Mouse (Mus musculus) lung, embryonic 14.5 days (tissue): ENCODE measurements at regions not wholly inside any gene's neighbourhood (a gene's known extent, or its start where the extent isn't known, plus 50 kb on each side); places are given as distances from the start of the nearest gene placed in this dataset.
A peak's percentile ranks its signal among the peaks of the same experiment; 100 is the strongest.
"Not testable (repeated sequence)": the region's sequence is repeated elsewhere in the genome, so short reads cannot be mapped to it uniquely, and the experiment has no call there.

ENCODE experiments used
- ATAC-seq: fragments of 200-750 bp; cut with Nextera tagmentation; 2 replicates; pipeline ENCODE4 v1.8.0; 2017; ENCODE audit warnings: mild to moderate bottlenecking, moderate TSS enrichment, moderate library complexity; ENCODE audit not compliant: insufficient read depth
- DNase-seq: peaks from one replicate; pipeline ENCODE4 v3.0.0-alpha.2; 2015
- H3K27ac ChIP-seq: fragments of 300-500 bp; sonication (generic); 2 replicates; pipeline ENCODE4 v1.5.1; 2014; ENCODE audit warnings: low read depth, mild to moderate bottlenecking, moderate library complexity
- H3K27me3 ChIP-seq: fragments of 300-500 bp; sonication (generic); 2 replicates; pipeline ENCODE4 v1.6.1; 2014; ENCODE audit warnings: low read length, control low read depth; ENCODE audit not compliant: insufficient read depth
- H3K36me3 ChIP-seq: fragments of 300-500 bp; sonication (generic); 2 replicates; pipeline ENCODE4 v1.6.1; 2014; ENCODE audit warnings: control low read depth; ENCODE audit not compliant: insufficient read depth
- H3K4me1 ChIP-seq: fragments of 300-500 bp; sonication (generic); 2 replicates; pipeline ENCODE4 v1.6.1; 2014; ENCODE audit warnings: antibody characterized with exemption, control low read depth; ENCODE audit not compliant: insufficient read depth
- H3K4me2 ChIP-seq: fragments of 300-500 bp; sonication (generic); 2 replicates; pipeline ENCODE4 v1.6.1; 2014; ENCODE audit warnings: mild to moderate bottlenecking
- H3K4me3 ChIP-seq: fragments of 300-500 bp; sonication (generic); 2 replicates; pipeline ENCODE4 v1.5.1; 2014; ENCODE audit warnings: low read depth, low read length
- H3K9ac ChIP-seq: fragments of 300-500 bp; sonication (generic); 2 replicates; pipeline ENCODE4 v1.6.1; 2014
- H3K9me3 ChIP-seq: fragments of 300-500 bp; sonication (generic); 2 replicates; pipeline ENCODE4 v1.6.1; 2016; ENCODE audit warnings: low read depth, low read length, control low read depth
- CTCF ChIP-seq: IDR thresholded peaks from 2 replicates; pipeline ENCODE4 v1.5.1; 2016; ENCODE audit warnings: antibody characterized with exemption, low read depth
- WGBS: fragments of 180-500 bp; shearing (Covaris S2); extraction: QIAGEN DNeasy Blood & Tissue Kit; methylation state at CpG from one replicate; pipeline ENCODE4 v1.1.7; 2014; 5-methylcytosine and 5-hydroxymethylcytosine counted together

DNA sequence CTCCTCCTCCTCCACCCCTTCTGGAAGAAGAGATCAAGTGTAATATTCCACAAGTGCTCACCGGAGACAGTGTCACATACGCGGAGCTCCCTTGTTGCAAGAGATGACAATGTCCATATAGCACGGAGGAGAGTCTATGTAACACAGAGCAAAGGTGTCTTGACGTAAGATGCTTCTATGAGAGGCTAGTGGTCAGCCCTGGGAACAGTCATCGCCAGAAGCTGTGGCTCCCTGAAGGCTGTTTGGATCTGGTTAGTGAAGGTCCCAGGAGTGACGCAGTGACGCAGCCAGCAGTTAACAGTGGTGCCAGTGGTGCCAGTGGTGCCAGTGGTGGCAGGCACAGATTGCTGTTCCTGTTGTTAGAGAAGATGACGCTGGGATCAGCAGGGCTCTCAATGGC, 66.9 kb downstream of the Twistnb start:
- no peaks in the 10 kb centered on the region for H3K9me3 ChIP-seq
- TF ChIP-seq CTCF, result no peak
- H3K9ac ChIP-seq, result no peak overlapping the region
- no peaks in the 10 kb centered on the region for H3K4me1 ChIP-seq
- 86% methylated on average over 9 of the region's 9 CpGs for WGBS
- no peaks in the 10 kb centered on the region for H3K36me3 ChIP-seq
- no peak overlapping the region for H3K27ac ChIP-seq
- ATAC-seq (no peak), DNase-seq (no peak)
- no peak overlapping the region for H3K4me2 ChIP-seq
- H3K27me3 ChIP-seq, result no peaks in the 10 kb centered on the region
- no peak overlapping the region for H3K4me3 ChIP-seq

DNA sequence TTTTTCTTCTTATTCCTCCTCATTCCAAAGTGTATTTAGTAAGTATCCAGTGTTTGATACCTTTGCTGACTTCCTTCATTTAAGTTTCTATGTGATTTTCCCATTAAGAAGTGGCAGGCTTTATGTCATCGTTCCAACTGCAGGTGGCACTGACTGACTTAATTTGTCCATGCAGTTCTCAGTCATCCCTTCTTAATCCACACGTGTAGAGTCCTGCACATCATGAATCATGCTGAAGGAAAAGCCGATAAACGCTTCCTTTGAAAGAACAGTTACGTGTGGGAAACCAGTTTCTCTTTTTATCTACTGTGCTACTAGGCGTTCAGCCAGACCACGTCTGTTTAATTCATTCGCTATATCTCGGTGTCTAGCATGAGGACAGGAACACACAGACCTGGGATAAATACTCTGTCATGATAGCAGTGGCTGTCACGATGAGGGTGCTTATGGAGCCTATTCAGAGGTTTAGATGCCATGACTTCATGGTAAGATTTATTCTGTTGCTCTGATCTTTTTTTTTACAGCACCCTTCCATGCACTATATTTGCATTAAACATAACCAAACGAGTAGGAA, 68.0 kb downstream of the Twistnb start:
- Histone ChIP-seq H3K36me3 (no peaks in the 10 kb centered on the region), H3K27ac (no peak overlapping the region), H3K9ac (no peak overlapping the region), H3K4me1 (no peaks in the 10 kb centered on the region), H3K4me2 (0 out of 2 replicates have a peak overlapping the region, but pooled peaks have one; percentile 0), H3K4me3 (no peak overlapping the region), H3K27me3 (no peaks in the 10 kb centered on the region), H3K9me3 (no peaks in the 10 kb centered on the region)
- 30% methylated on average over 11 of the region's 11 CpGs for WGBS
- no peak for ATAC-seq
- peak; percentile 20; the same call in 1 of the 2 replicates for TF ChIP-seq CTCF
- DNase-seq, result peak; percentile 34

DNA sequence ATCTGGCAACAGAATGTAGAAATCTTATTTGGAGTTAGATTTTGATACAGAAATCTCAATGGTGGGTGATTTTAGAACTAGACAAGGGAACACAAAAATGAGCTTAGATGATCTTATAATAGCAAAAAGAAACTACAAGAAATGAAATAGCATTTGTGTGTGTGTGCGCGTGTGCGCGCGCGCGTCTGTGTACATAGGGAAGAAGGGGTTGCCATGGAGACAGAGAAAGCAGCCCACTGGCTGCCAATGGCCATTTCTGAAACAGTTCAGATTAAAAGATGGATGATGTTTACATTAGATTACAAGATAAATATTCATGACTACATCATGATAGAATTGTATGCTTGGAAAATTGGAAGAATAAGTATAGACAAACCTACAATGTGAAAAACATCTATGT, 112.1 kb downstream of the Twistnb start:
- DNase-seq (no peak), ATAC-seq (no peak)
- WGBS, result over 99% methylated on average over 7 of the region's 7 CpGs

DNA sequence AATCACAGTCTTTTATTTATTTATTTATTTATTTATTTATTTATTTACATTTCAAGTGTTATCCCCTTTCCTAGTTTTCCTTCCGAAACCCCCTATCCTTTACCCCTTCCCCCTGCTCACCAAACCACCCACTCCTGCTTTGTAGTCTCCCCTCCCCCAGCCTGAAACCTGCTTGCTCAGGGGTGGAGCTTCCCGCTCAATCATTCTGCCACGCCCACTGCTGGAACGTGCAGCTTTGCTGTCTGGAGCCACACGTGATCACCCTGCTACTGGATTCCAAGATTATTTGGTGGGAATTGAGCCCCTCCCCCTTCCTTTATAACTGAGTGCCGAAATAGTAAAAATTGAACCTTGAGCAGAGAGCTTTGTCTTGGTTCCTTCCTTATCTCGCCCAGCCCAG, 122.2 kb downstream of the Twistnb start:
- not testable (repeated sequence) for ATAC-seq, H3K4me2 ChIP-seq, H3K27ac ChIP-seq, DNase-seq, H3K4me3 ChIP-seq, H3K9ac ChIP-seq, H3K27me3 ChIP-seq, H3K9me3 ChIP-seq, H3K36me3 ChIP-seq, H3K4me1 ChIP-seq
- WGBS, result 43% methylated on average over 7 of the region's 7 CpGs

More for the DNA sequence above, 112.1 kb downstream of the Twistnb start:
- TF ChIP-seq CTCF, result no peak
- H3K27me3 ChIP-seq, result no peaks in the 10 kb centered on the region
- no peak overlapping the region for H3K27ac ChIP-seq
- H3K36me3 ChIP-seq, result no peaks in the 10 kb centered on the region
- no peaks in the 10 kb centered on the region for H3K9me3 ChIP-seq
- H3K9ac ChIP-seq, result no peak overlapping the region
- no peak overlapping the region for H3K4me2 ChIP-seq
- no peak overlapping the region for H3K4me3 ChIP-seq
- no peaks in the 10 kb centered on the region for H3K4me1 ChIP-seq

DNA sequence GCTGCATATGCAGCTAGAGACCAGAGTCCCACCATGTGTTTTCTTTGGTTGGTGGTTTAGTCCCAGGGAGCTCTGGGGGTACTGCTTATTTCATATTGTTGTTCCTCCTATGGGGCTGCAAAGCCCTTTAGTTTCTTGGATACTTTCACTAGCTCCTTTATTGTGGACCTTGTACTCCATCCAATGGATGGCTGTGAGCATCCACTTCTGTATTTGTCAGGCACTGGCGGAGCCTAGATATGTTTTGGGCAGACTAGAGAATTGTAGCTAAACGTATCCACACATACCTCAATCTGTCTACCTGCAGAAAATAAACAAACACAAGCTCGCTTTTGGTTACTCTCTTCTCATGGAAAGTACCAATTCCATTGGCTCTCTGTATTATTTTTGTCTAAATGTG, 122.8 kb downstream of the Twistnb start:
- H3K4me3 ChIP-seq, result no peak overlapping the region
- TF ChIP-seq CTCF, result no peak
- no peaks in the 10 kb centered on the region for H3K36me3 ChIP-seq
- H3K27ac ChIP-seq, result no peak overlapping the region
- H3K4me1 ChIP-seq, result no peaks in the 10 kb centered on the region
- DNase-seq (no peak), ATAC-seq (no peak)
- H3K9me3 ChIP-seq, result no peaks in the 10 kb centered on the region
- 78% methylated on average over 3 of the region's 3 CpGs for WGBS
- H3K27me3 ChIP-seq, result no peaks in the 10 kb centered on the region
- no peak overlapping the region for H3K9ac ChIP-seq
- H3K4me2 ChIP-seq, result no peak overlapping the region

DNA sequence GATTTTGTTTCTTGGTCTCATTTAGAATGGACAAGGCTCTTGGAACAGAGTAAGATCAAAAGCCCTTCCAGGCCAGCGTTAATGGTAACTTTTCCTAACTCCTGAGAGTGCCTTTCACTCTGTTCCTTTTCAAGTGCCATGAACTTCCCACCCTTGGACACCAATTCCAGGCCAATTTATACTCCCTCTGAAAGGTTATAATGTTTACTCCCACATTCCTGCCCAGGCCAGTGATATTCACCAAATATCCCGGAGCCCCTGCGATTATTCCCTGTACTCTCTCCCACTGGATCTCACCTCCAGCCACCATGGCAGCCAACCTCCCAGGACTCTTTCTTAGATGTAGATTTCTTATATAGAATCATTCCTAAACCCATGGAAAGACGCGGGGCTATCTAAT, 123.2 kb downstream of the Twistnb start:
- H3K4me2 ChIP-seq, result no peak overlapping the region
- 83% methylated on average over 5 of the region's 5 CpGs for WGBS
- H3K27ac ChIP-seq, result no peak overlapping the region
- ATAC-seq (no peak), DNase-seq (no peak)
- no peaks in the 10 kb centered on the region for H3K36me3 ChIP-seq
- no peaks in the 10 kb centered on the region for H3K4me1 ChIP-seq
- H3K4me3 ChIP-seq, result no peak overlapping the region
- H3K9me3 ChIP-seq, result no peaks in the 10 kb centered on the region
- H3K27me3 ChIP-seq, result no peaks in the 10 kb centered on the region
- TF ChIP-seq CTCF, result no peak
- H3K9ac ChIP-seq, result no peak overlapping the region

DNA sequence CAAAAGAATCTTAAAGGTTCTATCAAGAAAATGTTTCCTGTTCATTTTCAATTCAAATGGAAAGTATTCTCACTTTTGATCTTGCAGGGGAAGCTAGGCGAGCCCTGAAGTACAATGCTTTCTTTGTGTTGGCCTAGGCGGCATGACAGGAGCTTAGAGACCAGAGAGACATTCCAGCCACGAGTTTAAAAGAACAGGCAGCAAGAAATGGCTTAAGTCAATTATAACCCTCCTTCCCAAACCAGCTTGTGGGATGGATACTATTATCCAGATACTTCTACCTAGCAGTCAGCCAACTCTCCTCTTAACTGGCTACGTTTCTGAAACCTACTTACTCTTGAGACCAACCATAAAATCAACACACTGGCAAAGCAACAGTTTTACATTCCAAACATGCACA, 124.3 kb downstream of the Twistnb start:
- ATAC-seq, result no peak
- no peak for TF ChIP-seq CTCF
- Histone ChIP-seq H3K27me3 (no peaks in the 10 kb centered on the region), H3K9me3 (no peaks in the 10 kb centered on the region), H3K4me2 (no peak overlapping the region), H3K4me3 (no peak overlapping the region), H3K9ac (no peak overlapping the region), H3K4me1 (no peaks in the 10 kb centered on the region), H3K36me3 (no peaks in the 10 kb centered on the region), H3K27ac (no peak overlapping the region)
- 41% methylated on average over 4 of the region's 4 CpGs for WGBS
- DNase-seq, result peak; percentile 12

DNA sequence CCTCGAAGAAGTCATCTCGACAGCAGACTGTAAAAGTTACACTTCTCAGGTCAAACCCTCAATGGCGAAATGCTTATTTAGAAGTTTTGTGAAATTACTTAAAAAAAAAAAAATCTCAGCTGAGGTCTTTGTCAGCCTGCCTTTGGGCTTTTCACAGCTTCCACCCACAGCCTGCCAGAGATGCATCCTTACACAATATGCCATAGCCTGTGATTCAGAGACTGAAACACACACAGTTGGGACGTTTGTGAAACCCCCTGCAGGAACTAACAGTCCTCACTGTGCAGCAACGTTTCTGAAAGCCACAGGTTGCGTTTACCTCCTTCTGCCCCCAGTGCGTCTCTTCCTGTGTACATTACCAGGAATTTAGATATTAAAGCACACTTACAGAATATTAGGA, 131.7 kb downstream of the Twistnb start:
- H3K27me3 ChIP-seq, result no peaks in the 10 kb centered on the region
- 47% methylated on average over 7 of the region's 7 CpGs for WGBS
- no peaks in the 10 kb centered on the region for H3K9me3 ChIP-seq
- no peak overlapping the region for H3K4me3 ChIP-seq
- TF ChIP-seq CTCF, result no peak
- H3K9ac ChIP-seq, result no peak overlapping the region
- no peak overlapping the region for H3K27ac ChIP-seq
- no peak overlapping the region for H3K4me2 ChIP-seq
- no peak for DNase-seq
- no peaks in the 10 kb centered on the region for H3K4me1 ChIP-seq
- no peak for ATAC-seq
- H3K36me3 ChIP-seq, result no peaks in the 10 kb centered on the region
